Mouse (Mus musculus): ENCODE measurements around the gene Tmem110.

The Tmem110 gene

DNA sequence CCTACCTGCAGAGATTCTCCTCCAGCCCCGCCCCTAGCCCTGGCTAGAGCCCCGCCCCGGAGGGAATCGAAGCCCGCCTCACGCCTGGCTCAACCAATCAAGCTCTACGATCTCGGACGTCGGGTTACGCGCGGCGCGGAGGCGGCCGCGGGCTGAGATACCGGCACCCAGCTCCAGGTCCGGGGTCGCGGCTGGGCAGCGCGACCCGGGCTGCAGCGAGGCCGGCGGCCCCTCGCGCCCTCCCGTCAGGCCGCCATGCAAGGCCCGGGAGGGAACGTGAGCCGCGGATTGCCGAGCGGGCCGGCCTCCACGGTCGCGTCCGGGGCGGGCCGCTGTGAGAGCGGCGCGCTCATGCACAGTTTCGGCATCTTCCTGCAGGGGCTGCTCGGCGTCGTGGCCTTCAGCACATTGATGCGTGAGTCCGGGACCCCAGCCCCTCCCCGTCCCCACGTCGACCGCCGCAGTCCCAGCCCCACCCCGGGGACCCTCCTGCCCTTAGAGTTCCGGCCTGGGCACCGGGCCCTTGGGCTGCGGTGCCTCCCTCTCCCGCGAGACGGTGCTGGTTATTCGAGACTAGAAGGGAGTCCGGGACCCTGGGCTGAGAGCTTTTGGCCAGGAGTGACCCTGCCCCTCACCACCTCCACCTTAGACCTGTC is at the start of gene Tmem110:
Gene Tmem110, plus strand, starts transcription at position 115 of the 656 bp plus-strand sequence.
- DNase-seq = peak; percentile 92 to 93

GRCm38 (mm10) chr14:30784614-30785013 is 40.8 kb upstream of the Tmem110 start:
- no peak for DNase-seq

- no peak for DNase-seq
Measured at GRCm38 (mm10) chr14:30789471-30789870, 35.9 kb upstream of the Tmem110 start.

DNA sequence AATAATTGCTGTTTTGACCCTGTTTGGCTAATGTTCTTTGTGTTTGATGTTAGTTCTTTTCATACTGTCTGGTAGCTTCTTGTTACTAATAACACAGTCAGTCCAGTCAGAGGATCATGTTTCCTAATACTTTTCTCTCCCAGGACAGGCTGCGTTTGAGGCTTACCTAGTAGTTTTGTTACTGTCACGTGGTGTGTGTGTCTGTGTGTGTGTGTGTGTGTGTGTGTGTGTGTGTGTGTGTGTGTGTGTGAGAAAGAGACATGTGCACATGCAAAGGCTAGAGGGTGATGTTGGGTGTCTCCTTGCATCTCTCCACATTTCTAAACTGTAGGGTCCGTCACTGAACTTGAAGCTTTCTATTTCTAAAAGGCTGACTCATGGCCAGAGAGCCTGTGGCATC is 32.5 kb upstream of the Tmem110 start:
- no peak for DNase-seq

GRCm38 (mm10) chr14:30801756-30802155 is 23.6 kb upstream of the Tmem110 start:
- DNase-seq = no peak

DNA sequence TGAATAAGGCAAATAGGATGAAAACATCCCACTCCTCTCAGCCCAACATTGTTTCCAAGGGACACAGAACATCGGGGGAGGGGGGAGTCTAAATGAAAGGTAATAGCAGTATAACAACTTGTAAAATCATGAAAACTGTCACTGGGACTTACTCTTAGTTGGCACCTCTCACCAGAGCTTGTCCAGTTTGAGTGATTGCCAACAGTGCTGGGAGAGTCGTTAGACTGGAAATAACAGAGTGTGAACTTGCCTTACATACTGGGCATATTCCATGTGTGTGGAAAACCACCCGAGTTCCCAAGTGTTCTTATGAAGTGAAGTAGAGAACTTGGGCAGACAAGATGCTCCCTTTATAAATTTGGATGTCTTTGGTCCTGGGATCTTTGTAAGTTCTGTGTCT is 4.3 kb upstream of the Tmem110 start:
- DNase-seq = no peak

DNA sequence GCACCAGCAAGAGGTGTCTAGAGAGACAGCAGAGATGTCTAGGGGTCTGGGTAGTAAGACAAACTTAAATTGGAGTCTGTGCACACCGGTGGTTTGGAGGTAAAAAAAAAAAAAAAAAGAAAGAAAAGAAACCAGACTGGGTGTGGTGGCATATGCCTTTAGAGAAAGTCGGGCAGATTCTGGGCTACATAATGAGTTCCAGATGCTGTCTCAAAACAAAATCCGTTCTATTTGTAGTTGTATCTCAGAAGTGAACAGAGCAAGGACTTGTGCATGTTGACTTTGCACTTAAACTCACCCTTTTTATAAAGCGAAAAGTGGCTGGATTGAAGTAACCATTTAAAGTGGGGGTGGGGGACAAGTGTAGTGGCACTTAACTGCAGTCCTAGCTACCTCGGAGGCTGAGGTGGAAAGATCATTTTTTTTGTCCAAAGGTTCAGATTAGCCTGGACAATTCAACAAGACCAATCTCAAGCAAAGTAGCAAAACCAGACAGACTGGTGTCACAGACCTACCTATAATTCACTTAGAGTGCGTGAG is 864 bp upstream of the Tmem110 start:
- DNase-seq = peak in 1 of 2 experiments; percentile 52

DNA sequence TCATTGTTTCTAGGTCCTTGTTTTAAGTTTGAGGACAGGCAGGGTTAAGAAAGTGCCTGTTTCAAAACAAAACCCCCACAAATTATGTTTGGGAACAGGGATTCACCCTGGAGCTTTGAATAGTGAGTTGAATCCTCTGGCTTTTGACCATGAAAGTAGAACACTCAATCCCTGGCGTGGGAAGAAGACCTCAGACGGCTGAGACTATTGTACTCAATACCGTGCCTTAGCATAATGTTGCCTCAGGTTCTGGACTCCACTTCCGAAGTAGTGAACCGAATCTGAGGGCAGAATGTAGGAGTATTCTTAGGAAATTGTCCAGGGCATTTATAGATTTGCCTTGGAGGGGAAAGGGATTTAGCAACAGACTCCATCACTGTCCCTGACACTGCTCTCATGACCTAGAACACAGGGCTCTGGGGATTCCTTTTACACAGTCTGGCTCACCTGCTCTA is 342 bp upstream of the Tmem110 start:
- no peak for DNase-seq

- DNase-seq = no peak
Measured at GRCm38 (mm10) chr14:30826174-30827140, 1.1 kb downstream of the Tmem110 start.

- no peak for DNase-seq
Measured at GRCm38 (mm10) chr14:30827480-30827879, 2.1 kb downstream of the Tmem110 start.

DNA sequence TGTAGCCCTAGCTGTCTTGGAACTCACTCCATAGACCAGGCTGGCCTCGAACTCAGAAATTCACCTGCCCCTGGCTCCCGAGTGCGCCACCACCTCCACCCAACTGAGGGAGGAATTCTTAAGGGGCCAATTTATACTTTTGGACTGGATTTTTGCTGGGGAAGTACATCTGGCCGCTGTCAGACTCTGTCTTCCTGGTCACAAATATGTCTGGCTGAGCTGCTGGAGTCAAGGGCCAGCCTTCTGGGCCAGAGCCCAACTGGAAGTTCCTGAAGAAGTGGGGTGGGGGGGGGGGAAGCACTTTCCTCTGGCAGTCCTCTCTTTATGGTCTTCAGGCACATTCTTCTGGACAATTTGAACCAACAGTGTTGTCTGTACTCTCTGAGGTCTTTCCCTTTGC is 2.7 kb downstream of the Tmem110 start:
- DNase-seq = peak; percentile 29 to 47

DNA sequence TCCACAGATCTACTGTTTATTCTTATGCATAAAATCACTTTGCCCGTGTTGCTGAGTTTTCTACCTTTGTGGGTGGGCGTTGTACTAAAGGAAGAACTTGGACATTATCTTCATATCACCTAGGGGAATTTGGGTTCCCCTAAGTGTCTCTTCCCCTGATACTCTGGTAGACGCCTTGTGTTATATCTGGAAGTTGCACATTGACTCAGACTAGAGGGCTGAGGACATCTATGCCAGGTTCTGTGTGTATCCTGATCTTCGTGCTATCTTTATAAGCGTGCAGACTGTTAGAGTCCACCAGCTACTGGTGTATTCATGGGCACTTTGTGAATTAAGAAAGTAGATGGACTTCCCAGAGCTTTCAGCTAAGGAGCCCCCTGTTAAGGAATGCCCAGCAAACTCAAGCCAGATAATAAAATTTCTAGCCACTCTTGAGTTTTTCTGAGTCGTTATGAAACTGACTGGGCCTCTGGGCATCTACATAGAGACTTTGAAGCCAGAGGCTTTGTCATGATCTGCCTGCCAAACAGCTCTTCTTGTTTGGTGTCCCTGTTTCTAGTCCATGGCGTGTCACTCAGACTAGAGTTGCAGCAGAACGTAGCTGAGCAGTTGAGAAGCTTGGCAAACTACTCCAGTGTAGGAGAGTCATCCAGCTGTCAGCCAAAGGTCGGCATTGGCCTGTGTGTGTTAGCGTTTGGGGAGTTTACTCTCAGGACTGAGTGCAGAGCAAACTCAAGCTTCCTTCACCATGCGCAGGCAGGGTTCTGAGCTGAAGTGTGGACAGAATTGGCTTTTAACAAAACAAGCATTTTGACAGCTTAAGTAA is 3.5 kb downstream of the Tmem110 start:
- DNase-seq = peak; percentile 85 to 89

- DNase-seq = no peak
Measured at GRCm38 (mm10) chr14:30837416-30837996, 12.1 kb downstream of the Tmem110 start.

DNA sequence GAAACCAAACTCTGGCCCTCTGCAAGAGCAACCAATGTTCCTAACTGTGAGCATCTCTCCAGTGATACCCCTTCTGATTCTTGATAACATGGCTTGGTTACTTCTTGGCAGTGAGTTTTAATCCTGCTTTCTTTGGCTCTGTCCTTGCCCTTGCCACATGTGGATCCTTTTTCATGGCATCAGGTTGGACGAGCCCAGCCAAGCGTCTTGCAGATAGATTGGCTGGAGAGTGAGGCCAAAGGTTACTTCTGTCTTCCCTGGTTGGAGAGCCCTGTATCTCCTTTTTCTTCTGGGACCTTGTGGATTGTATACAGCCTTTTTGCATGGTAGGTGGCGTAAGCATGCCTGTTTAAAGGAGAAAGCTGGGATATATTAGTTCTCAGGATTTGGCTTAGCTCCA is 18.3 kb downstream of the Tmem110 start:
- no peak for DNase-seq

GRCm38 (mm10) chr14:30850504-30850903 is 25.1 kb downstream of the Tmem110 start:
- no peak for DNase-seq

- no peak for DNase-seq
Measured at GRCm38 (mm10) chr14:30852325-30852724, 26.9 kb downstream of the Tmem110 start.

- DNase-seq = peak in 1 of 2 experiments; percentile 25
Measured at GRCm38 (mm10) chr14:30855316-30855715, 29.9 kb downstream of the Tmem110 start.

- DNase-seq = peak in 1 of 2 experiments; percentile 37
Measured at GRCm38 (mm10) chr14:30856885-30857507, 31.6 kb downstream of the Tmem110 start.

GRCm38 (mm10) chr14:30857990-30858389 is 32.6 kb downstream of the Tmem110 start:
- DNase-seq = peak in 1 of 2 experiments; percentile 28

DNA sequence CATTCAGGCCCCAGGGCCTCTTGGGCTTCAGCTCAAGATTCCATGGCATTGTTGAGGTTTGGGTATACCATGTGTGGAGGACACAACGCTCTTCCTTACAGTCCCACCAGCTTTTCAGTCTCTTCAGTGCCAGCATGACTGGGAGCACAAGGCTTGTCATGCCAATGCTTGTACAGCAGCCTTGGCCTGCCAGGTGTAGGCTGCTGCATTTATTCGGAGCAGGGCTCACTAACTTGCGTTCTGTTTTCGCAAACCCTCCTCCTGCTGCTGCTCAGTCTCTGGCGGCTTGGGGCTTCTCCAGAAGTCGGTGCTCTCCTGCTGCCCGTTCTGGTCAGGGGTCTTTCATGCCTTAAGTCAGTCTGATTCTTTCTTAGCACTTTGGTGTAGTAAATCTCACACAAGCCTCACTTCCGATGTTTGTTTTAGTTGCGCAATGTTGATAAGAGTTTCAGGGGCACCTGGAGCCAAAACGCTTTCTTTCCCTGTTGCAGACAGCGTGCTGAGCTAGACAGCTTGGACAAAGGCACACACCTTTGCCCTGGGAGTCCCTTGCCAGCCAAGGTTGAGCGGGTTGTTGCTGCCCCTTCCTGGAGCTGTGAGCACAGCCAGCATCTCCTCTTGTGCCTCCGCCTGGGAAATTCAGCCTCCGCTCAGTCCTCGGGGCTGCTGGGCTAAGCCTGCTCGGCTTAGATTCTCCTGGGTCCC is 36.2 kb downstream of the Tmem110 start:
- DNase-seq = peak; percentile 67 to 75

- no peak for DNase-seq
Measured at GRCm38 (mm10) chr14:30862368-30862767, 37.0 kb downstream of the Tmem110 start.
